Mouse (Mus musculus): ENCODE measurements at regions not wholly inside any gene's neighbourhood (a gene's known extent, or its start where the extent isn't known, plus 50 kb on each side); places are given as distances from the start of the nearest gene placed in this dataset.

GRCm38 (mm10) chr7:90037736-90038135 lies 57.0 kb upstream of the Eed start:
- TF ChIP-seq CTCF (IDR thresholded peaks at IDR 0.05; ENCODE audit: insufficient read depth, low read length), result no peak
- TF ChIP-seq POLR2A (IDR thresholded peaks at IDR 0.05; ENCODE audit: borderline replicate concordance, extremely low read depth, low read depth, low read length), result no peak

All from lung, adult 2 months (tissue).